Mouse (Mus musculus) neural tube, embryonic 12.5 days (tissue): ENCODE data around the gene Tmx1. TPM values are rescaled to one million over a fixed set of nuclear protein-coding genes. Genes with fewer than 3 reads are reported as not detected.

ENCODE experiments used
- ATAC-seq: fragments of 200-750 bp; cut with Nextera tagmentation; 2 replicates; pipeline ENCODE4 v1.8.0; 2017; ENCODE audit warnings: low read depth, mild to moderate bottlenecking, moderate TSS enrichment, moderate library complexity; ENCODE audit not compliant: low FRiP score
- H3K27ac ChIP-seq: fragments of 300-500 bp; sonication (generic); 2 replicates; pipeline ENCODE4 v1.5.1; 2016
- H3K27me3 ChIP-seq: fragments of 300-500 bp; sonication (generic); replicated peaks from 2 replicates; pipeline ENCODE4 v1.6.1; 2016; ENCODE audit warnings: mild to moderate bottlenecking
- H3K36me3 ChIP-seq: fragments of 300-500 bp; sonication (generic); 2 replicates; pipeline ENCODE4 v1.6.1; 2016; ENCODE audit warnings: mild to moderate bottlenecking
- H3K4me1 ChIP-seq: fragments of 300-500 bp; sonication (generic); 2 replicates; pipeline ENCODE4 v1.6.1; 2016
- H3K4me2 ChIP-seq: fragments of 300-500 bp; sonication (generic); replicated peaks from 2 replicates; pipeline ENCODE4 v1.6.1; 2016; ENCODE audit warnings: mild to moderate bottlenecking
- H3K4me3 ChIP-seq: fragments of 300-500 bp; sonication (generic); 2 replicates; pipeline ENCODE4 v1.5.1; 2016
- H3K9ac ChIP-seq: fragments of 300-500 bp; sonication (generic); 2 replicates; pipeline ENCODE4 v1.6.1; 2016; ENCODE audit warnings: mild to moderate bottlenecking
- H3K9me3 ChIP-seq: fragments of 300-500 bp; sonication (generic); 2 replicates; pipeline ENCODE4 v1.6.1; 2016; ENCODE audit warnings: mild to moderate bottlenecking
- WGBS: fragments of 180-500 bp; shearing (Covaris S2); methylation state at CpG from one replicate; pipeline ENCODE4 v1.1.7; 2016; 5-methylcytosine and 5-hydroxymethylcytosine counted together
- polyA plus RNA-seq: library from polyadenylated mRNA; unstranded; fragments of >200 nt; fragmentation: Nextera tagmentation; extraction: Ambion mirVana; gene quantifications from 2 replicates; pipeline ENCODE4 v1.2.1, GENCODE M21; 2016

Tmx1 gene
- polyA plus RNA-seq, 1 experiment from 2014 or later, result 138 TPM

GRCm38 (mm10) chr12:70494494-70495281 is 41.8 kb downstream of the Tmx1 start:
- Histone ChIP-seq H3K27me3 (no peaks in the 10 kb centered on the region), H3K36me3 (no peaks in the 10 kb centered on the region), H3K27ac (no peak overlapping the region), H3K9ac (0 out of 2 replicates have a peak overlapping the region, but pooled peaks have one; percentile 1), H3K4me1 (peaks cover 9% of the 10 kb centered on the region), H3K9me3 (peaks cover 4% of the 10 kb centered on the region; the same call in 1 of the 2 replicates), H3K4me3 (no peak overlapping the region), H3K4me2 (no peak overlapping the region)
- 60% methylated on average over 10 of the region's 10 CpGs for WGBS
- peak; percentile 66; the same call in 1 of the 2 replicates for ATAC-seq

GRCm38 (mm10) chr12:70495282-70495922 is 42.5 kb downstream of the Tmx1 start:
- ATAC-seq, result peak; percentile 15; the same call in 1 of the 2 replicates
- Histone ChIP-seq H3K36me3 (no peaks in the 10 kb centered on the region), H3K4me2 (no peak overlapping the region), H3K9ac (no peak overlapping the region), H3K27me3 (no peaks in the 10 kb centered on the region), H3K4me3 (no peak overlapping the region), H3K4me1 (peaks cover 9% of the 10 kb centered on the region), H3K9me3 (peaks cover 4% of the 10 kb centered on the region; the same call in 1 of the 2 replicates), H3K27ac (no peak overlapping the region)
- WGBS, result 68% methylated on average over 4 of the region's 4 CpGs

- Histone ChIP-seq H3K27ac (no peak overlapping the region), H3K9me3 (peaks cover 4% of the 10 kb centered on the region; the same call in 1 of the 2 replicates), H3K27me3 (no peaks in the 10 kb centered on the region), H3K4me2 (no peak overlapping the region), H3K4me3 (no peak overlapping the region), H3K4me1 (peaks cover 9% of the 10 kb centered on the region), H3K9ac (no peak overlapping the region), H3K36me3 (no peaks in the 10 kb centered on the region)
- ATAC-seq, result no peak
- 76% methylated on average over 3 of the region's 3 CpGs for WGBS
Observed at GRCm38 (mm10) chr12:70498091-70498490, 45.2 kb downstream of the Tmx1 start.

GRCm38 (mm10) chr12:70505971-70506370 is 53.1 kb downstream of the Tmx1 start:
- no peak overlapping the region for H3K4me2 ChIP-seq
- H3K27ac ChIP-seq, result no peak overlapping the region
- H3K9me3 ChIP-seq, result no peaks in the 10 kb centered on the region
- no peaks in the 10 kb centered on the region for H3K27me3 ChIP-seq
- ATAC-seq, result no peak
- WGBS, result 89% methylated on average over 5 of the region's 5 CpGs
- no peak overlapping the region for H3K9ac ChIP-seq
- H3K36me3 ChIP-seq, result no peaks in the 10 kb centered on the region
- H3K4me3 ChIP-seq, result no peak overlapping the region
- no peaks in the 10 kb centered on the region for H3K4me1 ChIP-seq

GRCm38 (mm10) chr12:70512023-70512422 is 59.1 kb downstream of the Tmx1 start:
- Histone ChIP-seq H3K4me2 (no peak overlapping the region), H3K27ac (no peak overlapping the region), H3K4me1 (no peaks in the 10 kb centered on the region), H3K36me3 (no peaks in the 10 kb centered on the region), H3K4me3 (no peak overlapping the region), H3K9me3 (no peaks in the 10 kb centered on the region), H3K9ac (no peak overlapping the region), H3K27me3 (no peaks in the 10 kb centered on the region)
- no peak for ATAC-seq
- WGBS, result 91% methylated on average over 5 of the region's 5 CpGs

- no peak overlapping the region for H3K27ac ChIP-seq
- no peaks in the 10 kb centered on the region for H3K27me3 ChIP-seq
- no peak overlapping the region for H3K9ac ChIP-seq
- no peak overlapping the region for H3K4me2 ChIP-seq
- WGBS, result 86% methylated on average over 2 of the region's 2 CpGs
- H3K4me3 ChIP-seq, result no peak overlapping the region
- ATAC-seq, result no peak
- H3K36me3 ChIP-seq, result no peaks in the 10 kb centered on the region
- no peaks in the 10 kb centered on the region for H3K9me3 ChIP-seq
- H3K4me1 ChIP-seq, result no peaks in the 10 kb centered on the region
Observed at GRCm38 (mm10) chr12:70512431-70512830, 59.5 kb downstream of the Tmx1 start.

Other genes starting within 250 kb of the Tmx1 start
- gene Pygl, start 221.6 kb upstream of the Tmx1 start, polyA plus RNA-seq, result 5.3 and 5.8 TPM in 2 replicates
- 33.4 and 38.7 TPM in 2 replicates for gene Trim9, start 105.5 kb upstream of the Tmx1 start, polyA plus RNA-seq